Mouse (Mus musculus): ENCODE measurements around the gene Hsp90ab1. TPM values are rescaled to one million over a fixed set of nuclear protein-coding genes. Genes with fewer than 3 reads are reported as not detected.

Hsp90ab1 gene
- polyA plus RNA-seq, 1 experiment: 3,708 TPM

DNA sequence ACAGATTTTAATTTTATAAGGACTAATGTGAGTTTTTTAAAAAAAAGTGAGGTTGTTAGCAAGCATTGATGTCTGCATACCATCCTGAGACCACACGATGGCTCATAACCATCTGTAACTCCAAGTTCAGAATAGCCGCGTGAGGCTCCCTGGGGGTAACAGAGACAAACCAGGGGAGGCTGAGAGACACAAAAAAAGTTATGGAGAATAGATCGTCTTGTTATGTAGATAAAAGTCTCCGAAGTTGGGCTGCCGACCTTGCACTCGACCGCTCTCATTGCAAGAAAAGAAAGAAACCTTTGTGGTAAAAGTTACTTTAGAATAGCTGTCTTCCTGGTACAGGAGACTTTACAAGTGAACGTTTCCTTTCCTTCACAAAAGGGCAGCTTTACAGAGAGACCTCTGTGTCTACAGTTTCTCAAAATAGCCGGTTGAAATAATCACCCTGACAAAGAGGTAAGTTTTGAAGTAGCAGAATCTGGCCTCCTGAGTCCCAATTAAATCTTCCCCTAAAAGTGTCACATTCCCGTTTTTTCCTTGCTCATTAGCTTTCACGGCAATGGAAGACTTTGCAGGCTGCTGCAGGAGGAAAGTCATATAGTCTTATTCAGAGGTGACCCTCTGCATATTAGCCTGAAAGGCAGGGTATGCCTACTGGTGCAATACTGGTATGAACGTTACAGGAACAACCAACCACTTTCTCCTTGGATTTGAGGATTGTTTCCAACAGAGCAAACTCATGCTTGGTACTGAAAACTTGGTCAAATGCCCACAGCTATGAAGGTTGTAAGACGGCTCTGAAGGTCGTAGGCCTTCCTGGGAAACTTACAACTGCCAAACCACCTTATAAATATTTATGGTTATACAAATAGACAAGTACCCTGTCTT, 34.2 kb upstream of the Hsp90ab1 start:
- H3K4me1 ChIP-seq (ENCODE audit: control insufficient read depth, insufficient read depth, low read length): peaks cover 8% of the 10 kb centered on the region
- no peaks in the 10 kb centered on the region for H3K27me3 ChIP-seq (ENCODE audit: control insufficient read depth, insufficient read depth, low read length, poor library complexity, severe bottlenecking)
- H3K4me3 ChIP-seq (ENCODE audit: low read depth, low read length): no peak overlapping the region
- TF ChIP-seq EP300 (IDR thresholded peaks at IDR 0.05; ENCODE audit: insufficient read depth, low read depth, low read length) (peak; percentile 95), CTCF (IDR thresholded peaks at IDR 0.05; ENCODE audit: low read depth, low read length) (no peak), POLR2A (IDR thresholded peaks at IDR 0.05; ENCODE audit: insufficient read depth, low read length) (no peak)
- peak overlapping the region; percentile 100 for H3K27ac ChIP-seq (ENCODE audit: insufficient read depth, low read length)
- H3K9me3 ChIP-seq (replicated peaks; ENCODE audit: control insufficient read depth, insufficient read depth, low read length, poor library complexity, severe bottlenecking): no peaks in the 10 kb centered on the region
- H3K9ac ChIP-seq (ENCODE audit: low read depth, poor library complexity, severe bottlenecking): no peak overlapping the region
- no peaks in the 10 kb centered on the region for H3K36me3 ChIP-seq (ENCODE audit: control insufficient read depth, insufficient read depth, low read length, poor library complexity, severe bottlenecking)

DNA sequence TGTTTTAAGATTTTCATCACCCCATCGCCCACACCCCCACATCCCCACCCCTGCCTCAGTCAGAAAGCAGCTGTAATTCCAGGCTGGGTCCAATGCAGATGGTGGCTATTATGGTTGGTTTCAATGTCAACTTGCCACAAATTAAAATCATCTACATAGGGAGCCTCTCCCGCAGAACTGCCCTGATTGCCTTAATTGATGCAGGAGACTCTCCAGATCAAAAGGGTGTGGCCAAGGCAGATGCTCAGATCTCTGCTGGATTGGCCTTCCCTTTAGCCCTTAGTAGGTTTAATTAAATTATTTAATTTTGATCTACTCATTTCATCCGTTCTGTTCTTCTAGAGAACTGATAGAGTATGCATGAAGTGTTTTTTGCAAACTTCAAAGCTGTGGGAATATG, 29.9 kb upstream of the Hsp90ab1 start:
- peak overlapping the region; percentile 7; the same call in 1 of the 2 replicates for H3K9ac ChIP-seq (ENCODE audit: low read depth, poor library complexity, severe bottlenecking)
- no peak overlapping the region for H3K4me3 ChIP-seq (ENCODE audit: low read depth, low read length)
- no peaks in the 10 kb centered on the region for H3K36me3 ChIP-seq (ENCODE audit: control insufficient read depth, insufficient read depth, low read length, poor library complexity, severe bottlenecking)
- H3K4me1 ChIP-seq (ENCODE audit: control insufficient read depth, insufficient read depth, low read length): peaks cover 2% of the 10 kb centered on the region
- no peak overlapping the region for H3K27ac ChIP-seq (ENCODE audit: insufficient read depth, low read length)
- no peaks in the 10 kb centered on the region for H3K9me3 ChIP-seq (replicated peaks; ENCODE audit: control insufficient read depth, insufficient read depth, low read length, poor library complexity, severe bottlenecking)
- TF ChIP-seq POLR2A (IDR thresholded peaks at IDR 0.05; ENCODE audit: insufficient read depth, low read length): no peak
- no peak for TF ChIP-seq CTCF (IDR thresholded peaks at IDR 0.05; ENCODE audit: low read depth, low read length)
- TF ChIP-seq EP300 (IDR thresholded peaks at IDR 0.05; ENCODE audit: insufficient read depth, low read depth, low read length): no peak
- H3K27me3 ChIP-seq (ENCODE audit: control insufficient read depth, insufficient read depth, low read length, poor library complexity, severe bottlenecking): no peaks in the 10 kb centered on the region

GRCm38 (mm10) chr17:45601877-45602304, 28.8 kb upstream of the Hsp90ab1 start, which contains the start of gene Mymx:
Mymx (minus strand) TSS chr17:45602102.
- H3K9ac ChIP-seq (ENCODE audit: low read depth, poor library complexity, severe bottlenecking): peak within 1 kb of the TSS; percentile 76
- H3K27ac ChIP-seq (ENCODE audit: insufficient read depth, low read length): peak within 1 kb of the TSS; percentile 96
- H3K4me1 ChIP-seq (ENCODE audit: control insufficient read depth, insufficient read depth, low read length): peaks cover 2% of the 10 kb centered on the region
- H3K4me3 ChIP-seq (ENCODE audit: low read depth, low read length): peak within 1 kb of the TSS; percentile 63
- H3K36me3 ChIP-seq (ENCODE audit: control insufficient read depth, insufficient read depth, low read length, poor library complexity, severe bottlenecking): no peaks in the 10 kb centered on the region
- TF ChIP-seq EP300 (IDR thresholded peaks at IDR 0.05; ENCODE audit: insufficient read depth, low read depth, low read length) (peak; percentile 100), POLR2A (IDR thresholded peaks at IDR 0.05; ENCODE audit: insufficient read depth, low read length) (no peak), CTCF (IDR thresholded peaks at IDR 0.05; ENCODE audit: low read depth, low read length) (no peak)
- no peaks in the 10 kb centered on the region for H3K27me3 ChIP-seq (ENCODE audit: control insufficient read depth, insufficient read depth, low read length, poor library complexity, severe bottlenecking)
- H3K9me3 ChIP-seq (replicated peaks; ENCODE audit: control insufficient read depth, insufficient read depth, low read length, poor library complexity, severe bottlenecking): no peaks in the 10 kb centered on the region

DNA sequence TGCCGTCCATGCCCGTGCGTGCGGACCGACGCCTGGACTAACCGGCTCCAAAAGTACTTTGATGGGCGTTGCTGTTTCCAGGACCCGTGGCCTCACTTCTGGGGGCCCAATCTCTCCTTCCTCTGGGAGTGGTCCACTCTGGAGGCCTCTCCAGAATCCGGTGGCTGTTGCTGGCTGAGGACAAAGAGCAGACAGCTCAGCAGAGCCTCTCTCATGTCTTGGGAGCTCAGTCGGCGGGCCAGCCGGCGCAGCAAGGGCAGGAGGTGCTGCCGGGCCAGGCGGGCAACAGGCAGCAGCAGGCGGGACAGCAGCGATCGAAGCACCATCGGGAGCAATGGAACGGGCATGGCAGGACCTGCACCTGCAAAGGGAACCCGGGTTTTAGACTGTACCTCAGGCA, 28.3 kb upstream of the Hsp90ab1 start:
- Histone ChIP-seq H3K27ac (ENCODE audit: insufficient read depth, low read length) (peak overlapping the region; percentile 87), H3K36me3 (ENCODE audit: control insufficient read depth, insufficient read depth, low read length, poor library complexity, severe bottlenecking) (no peaks in the 10 kb centered on the region), H3K9me3 (replicated peaks; ENCODE audit: control insufficient read depth, insufficient read depth, low read length, poor library complexity, severe bottlenecking) (no peaks in the 10 kb centered on the region), H3K4me1 (ENCODE audit: control insufficient read depth, insufficient read depth, low read length) (peaks cover 2% of the 10 kb centered on the region), H3K9ac (ENCODE audit: low read depth, poor library complexity, severe bottlenecking) (peak overlapping the region; percentile 76), H3K27me3 (ENCODE audit: control insufficient read depth, insufficient read depth, low read length, poor library complexity, severe bottlenecking) (no peaks in the 10 kb centered on the region), H3K4me3 (ENCODE audit: low read depth, low read length) (peak overlapping the region; percentile 63)
- TF ChIP-seq CTCF (IDR thresholded peaks at IDR 0.05; ENCODE audit: low read depth, low read length) (no peak), POLR2A (IDR thresholded peaks at IDR 0.05; ENCODE audit: insufficient read depth, low read length) (no peak), EP300 (IDR thresholded peaks at IDR 0.05; ENCODE audit: insufficient read depth, low read depth, low read length) (no peak)

DNA sequence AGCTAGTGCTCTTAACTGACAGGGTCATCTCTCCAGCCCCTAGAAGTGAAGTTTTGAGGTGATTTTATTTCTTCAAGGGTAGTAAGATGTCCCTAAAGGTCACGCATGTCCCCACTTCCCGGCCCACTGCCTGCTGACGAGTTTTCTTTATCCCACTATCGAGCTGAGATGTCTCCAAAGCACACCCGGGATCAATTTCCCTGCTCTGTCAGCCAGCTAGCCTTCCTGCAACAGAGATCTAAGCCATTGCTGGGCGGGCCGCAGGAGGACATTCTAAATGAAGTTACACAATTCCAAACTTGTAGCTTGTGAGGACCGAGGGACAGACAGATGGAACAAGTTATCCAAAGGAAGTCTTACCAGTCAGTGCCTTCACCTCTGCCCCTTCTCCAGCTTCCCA, 27.2 kb upstream of the Hsp90ab1 start:
- Histone ChIP-seq H3K27me3 (ENCODE audit: control insufficient read depth, insufficient read depth, low read length, poor library complexity, severe bottlenecking) (no peaks in the 10 kb centered on the region), H3K4me1 (ENCODE audit: control insufficient read depth, insufficient read depth, low read length) (peaks cover 2% of the 10 kb centered on the region), H3K36me3 (ENCODE audit: control insufficient read depth, insufficient read depth, low read length, poor library complexity, severe bottlenecking) (no peaks in the 10 kb centered on the region), H3K9ac (ENCODE audit: low read depth, poor library complexity, severe bottlenecking) (peak overlapping the region; percentile 76), H3K9me3 (replicated peaks; ENCODE audit: control insufficient read depth, insufficient read depth, low read length, poor library complexity, severe bottlenecking) (no peaks in the 10 kb centered on the region), H3K27ac (ENCODE audit: insufficient read depth, low read length) (peak overlapping the region; percentile 87), H3K4me3 (ENCODE audit: low read depth, low read length) (peak overlapping the region; percentile 63)
- TF ChIP-seq CTCF (IDR thresholded peaks at IDR 0.05; ENCODE audit: low read depth, low read length) (no peak), POLR2A (IDR thresholded peaks at IDR 0.05; ENCODE audit: insufficient read depth, low read length) (no peak), EP300 (IDR thresholded peaks at IDR 0.05; ENCODE audit: insufficient read depth, low read depth, low read length) (no peak)
